Mouse (Mus musculus) fibroblast of lung, adult 2 months (primary cell): Measurements from ENCODE around the gene Anxa5.
A peak's percentile ranks its signal among the peaks of the same experiment; 100 is the strongest.

Experiments
- DNase-seq: peaks from one replicate; pipeline ENCODE4 v3.0.0-alpha.2; 2011; ENCODE audit warnings: low read depth

The Anxa5 gene

DNA sequence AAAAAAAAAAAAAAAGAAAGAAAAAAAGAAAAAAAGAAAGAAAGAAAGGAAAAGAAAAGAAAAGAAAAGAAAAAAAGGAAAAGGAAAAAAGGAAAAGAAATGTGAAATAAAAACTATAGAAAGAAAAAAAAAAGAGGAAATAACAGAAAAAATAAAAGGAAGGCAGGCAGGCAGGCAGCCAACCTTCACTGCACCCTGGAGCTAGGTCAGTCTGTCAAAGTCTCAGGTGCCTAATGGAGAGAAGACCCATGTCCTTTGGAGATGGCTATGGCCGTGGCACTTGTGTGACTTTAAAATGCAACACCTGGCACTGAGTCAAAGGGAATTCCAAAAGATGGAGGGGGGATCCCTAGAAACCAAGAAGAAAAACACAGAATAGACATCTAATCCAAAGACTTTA lies 12.7 kb upstream of the Anxa5 start:
- no peak for DNase-seq

DNA sequence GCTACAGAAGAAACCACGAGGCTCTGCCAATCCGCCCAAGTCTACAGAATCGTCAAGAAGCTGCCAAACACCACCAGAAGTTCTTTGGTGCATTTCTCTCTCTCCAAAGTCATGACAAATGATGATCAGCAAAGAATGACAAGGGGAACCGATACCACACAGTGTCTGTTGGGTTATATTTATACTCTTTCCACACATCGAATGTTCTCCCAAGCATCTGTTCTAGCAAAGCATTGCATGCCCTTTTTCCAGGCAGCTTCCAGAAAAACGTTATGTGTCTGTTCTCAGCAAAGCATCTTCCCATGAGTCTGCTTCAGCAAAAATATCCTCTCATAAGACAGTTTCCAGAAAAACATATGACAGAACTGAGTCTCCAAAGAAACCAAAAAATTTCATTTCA lies 11.2 kb upstream of the Anxa5 start:
- DNase-seq: no peak

GRCm38 (mm10) chr3:36486176-36486575 lies 10.5 kb upstream of the Anxa5 start:
- no peak for DNase-seq

DNA sequence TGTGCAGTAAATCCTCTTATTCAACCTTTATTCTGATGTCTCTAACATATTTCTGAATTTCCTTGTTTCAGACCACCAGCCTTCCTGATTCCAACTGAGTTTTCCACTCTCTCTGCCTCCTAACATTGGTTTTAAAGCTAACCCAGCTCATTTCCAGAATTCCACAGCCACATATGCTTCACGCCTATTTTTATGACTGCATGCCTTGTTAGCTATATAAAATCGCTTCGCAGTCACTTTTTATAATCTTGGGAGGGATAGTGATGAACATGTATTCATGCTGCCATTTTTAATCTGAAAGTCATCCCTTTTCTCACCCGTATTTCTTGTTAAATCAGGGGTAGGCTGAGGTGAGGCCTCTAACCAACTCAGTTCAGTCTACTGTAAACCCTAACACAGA lies 8.6 kb upstream of the Anxa5 start:
- DNase-seq: no peak

- DNase-seq: no peak
Observed at GRCm38 (mm10) chr3:36482940-36483339, 7.2 kb upstream of the Anxa5 start.

GRCm38 (mm10) chr3:36481776-36482193 lies 6.1 kb upstream of the Anxa5 start:
- peak; percentile 65 for DNase-seq

DNA sequence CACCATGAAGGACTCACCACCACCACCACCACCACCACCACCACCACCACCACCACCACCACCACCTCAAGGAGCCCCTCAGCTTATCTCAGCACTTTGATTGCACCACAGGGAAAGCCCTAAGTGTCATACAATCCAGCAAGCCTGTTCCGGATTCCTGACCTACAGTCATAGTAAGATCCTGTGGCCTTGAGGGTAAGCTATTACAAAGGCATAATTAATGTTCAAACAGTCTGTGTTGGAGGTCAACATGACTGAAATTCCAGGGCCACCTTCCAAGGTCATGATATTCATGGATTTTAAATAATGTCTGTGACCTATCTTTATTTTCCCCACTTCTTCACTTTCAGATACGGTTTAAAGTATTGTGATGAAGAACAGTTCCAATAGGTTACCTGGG lies 4.8 kb upstream of the Anxa5 start:
- no peak for DNase-seq

GRCm38 (mm10) chr3:36478776-36479175 lies 3.1 kb upstream of the Anxa5 start:
- DNase-seq: no peak

DNA sequence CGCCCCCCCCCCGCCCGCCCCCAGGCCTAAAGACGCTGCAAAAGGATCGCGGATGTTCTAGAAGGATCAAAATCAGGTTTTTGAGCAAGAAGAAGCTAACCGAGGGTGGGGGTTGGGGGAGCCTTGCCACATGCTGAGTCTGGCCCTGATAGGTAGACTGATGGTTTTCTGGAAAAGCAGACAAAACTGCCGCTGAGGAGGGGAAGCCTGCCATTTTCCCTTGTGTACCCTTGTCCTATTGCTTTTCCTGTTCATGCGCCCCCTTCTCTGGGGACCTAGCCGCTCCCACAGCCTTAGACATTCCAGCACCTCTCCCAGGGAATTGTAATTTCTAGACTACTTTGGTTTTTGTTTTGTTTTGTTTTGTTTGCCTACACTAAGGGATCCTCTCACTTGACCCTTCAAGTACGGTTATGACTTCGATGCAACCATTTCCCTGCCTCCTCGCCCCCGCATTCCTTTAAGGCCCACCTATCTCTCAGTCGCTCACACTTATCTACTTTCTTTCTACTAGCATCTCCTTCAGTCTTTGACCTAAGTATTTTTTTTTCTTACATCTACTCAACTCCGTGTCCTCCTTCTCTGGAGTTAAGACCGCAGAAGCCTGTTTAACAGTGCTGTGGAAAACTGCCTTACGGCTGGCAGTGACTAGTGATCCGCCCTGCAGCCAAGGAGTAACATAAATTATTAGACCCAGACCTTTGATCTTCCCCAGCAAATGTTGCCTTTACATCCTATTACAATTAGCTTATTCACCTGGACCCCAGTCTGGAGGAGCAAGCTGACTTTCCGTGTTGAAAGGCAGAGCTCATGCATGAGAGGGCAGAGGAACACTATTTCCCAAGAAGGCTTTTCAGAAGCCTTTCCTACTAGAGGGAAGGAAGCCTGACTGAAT lies 814 bp upstream of the Anxa5 start:
- DNase-seq: no peak

GRCm38 (mm10) chr3:36474938-36475483 lies 683 bp downstream of the Anxa5 start:
- DNase-seq: no peak

DNA sequence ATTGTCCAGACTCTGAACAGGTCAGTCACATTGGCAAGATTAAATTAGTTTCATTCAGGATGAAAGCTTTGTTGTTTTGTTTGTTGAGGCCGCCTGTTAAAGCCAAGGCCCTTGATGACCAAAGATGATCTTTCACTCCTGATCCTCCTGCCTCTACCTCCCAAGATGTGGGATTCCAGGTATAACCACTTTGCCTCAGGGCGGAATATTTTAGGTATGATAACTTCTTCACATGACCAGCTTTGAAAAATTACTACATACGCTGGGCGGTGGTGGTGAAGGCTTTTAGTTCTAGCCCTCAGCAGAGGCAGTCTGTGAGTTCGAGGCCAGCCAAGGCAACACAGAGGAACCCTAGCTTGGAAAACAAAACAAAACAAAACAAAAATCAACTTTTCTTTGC lies 1.3 kb downstream of the Anxa5 start:
- no peak for DNase-seq

- DNase-seq: no peak
Observed at GRCm38 (mm10) chr3:36473222-36473621, 2.5 kb downstream of the Anxa5 start.

DNA sequence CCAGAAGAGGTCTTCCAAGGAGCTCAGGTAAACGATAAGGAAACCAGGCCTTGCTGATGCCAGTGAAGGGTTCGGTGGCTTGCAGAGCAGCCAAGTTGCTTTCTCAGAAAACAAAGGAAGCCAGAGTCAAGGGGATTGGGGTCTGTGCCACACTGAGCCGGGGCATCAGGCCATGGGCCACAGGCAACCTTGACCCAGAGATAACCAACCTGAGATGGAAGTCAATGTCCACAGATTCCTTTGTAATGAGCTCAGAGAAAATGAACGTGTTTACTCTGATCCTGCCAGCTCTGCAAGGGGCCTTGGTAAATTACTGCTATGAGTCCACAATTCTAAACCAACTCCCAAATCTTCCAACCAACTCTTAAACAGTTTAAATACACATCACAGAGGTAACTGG lies 3.8 kb downstream of the Anxa5 start:
- DNase-seq: no peak

GRCm38 (mm10) chr3:36468871-36469270 lies 6.8 kb downstream of the Anxa5 start:
- no peak for DNase-seq

- no peak for DNase-seq
Observed at GRCm38 (mm10) chr3:36467632-36468031, 8.1 kb downstream of the Anxa5 start.

GRCm38 (mm10) chr3:36465538-36465937 lies 10.2 kb downstream of the Anxa5 start:
- no peak for DNase-seq

DNA sequence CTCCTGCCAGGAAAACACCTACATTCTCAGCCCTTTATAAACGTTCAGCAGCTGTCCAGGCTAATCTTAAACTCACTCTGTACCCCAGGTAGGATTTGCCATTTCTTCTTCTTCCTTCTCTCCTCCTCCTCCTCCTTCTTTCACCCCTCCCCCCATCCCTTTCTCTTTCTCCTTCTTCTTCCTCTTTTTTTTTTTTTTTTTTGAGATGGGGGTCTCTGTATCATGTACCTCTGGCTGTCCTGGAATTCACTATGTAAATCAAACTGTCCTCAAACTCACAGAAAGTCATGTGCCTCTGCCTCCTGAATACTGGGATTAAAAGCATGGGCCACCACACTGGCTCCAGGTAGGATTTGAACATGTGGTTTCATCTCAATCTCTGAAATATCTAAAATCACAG lies 13.3 kb downstream of the Anxa5 start:
- DNase-seq: no peak

DNA sequence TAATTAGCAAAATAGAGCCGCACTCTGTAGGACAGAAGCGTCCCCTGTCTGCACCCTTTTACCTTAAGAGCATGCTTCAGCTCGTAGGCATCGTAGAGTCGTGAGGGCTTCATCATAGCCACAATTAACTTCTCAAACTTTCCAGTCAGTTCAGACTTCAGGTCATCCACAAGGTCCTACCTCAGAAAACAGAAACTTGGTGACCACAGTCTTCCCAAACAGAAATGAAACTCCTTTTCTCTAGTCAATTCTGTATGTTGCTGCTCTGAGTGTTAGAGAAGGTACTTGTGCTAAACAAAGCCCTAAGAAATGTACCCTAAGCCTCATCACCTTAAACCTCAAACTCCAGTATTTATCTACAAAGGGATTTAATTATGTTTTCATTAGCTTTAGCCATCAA lies 13.9 kb downstream of the Anxa5 start:
- no peak for DNase-seq

DNA sequence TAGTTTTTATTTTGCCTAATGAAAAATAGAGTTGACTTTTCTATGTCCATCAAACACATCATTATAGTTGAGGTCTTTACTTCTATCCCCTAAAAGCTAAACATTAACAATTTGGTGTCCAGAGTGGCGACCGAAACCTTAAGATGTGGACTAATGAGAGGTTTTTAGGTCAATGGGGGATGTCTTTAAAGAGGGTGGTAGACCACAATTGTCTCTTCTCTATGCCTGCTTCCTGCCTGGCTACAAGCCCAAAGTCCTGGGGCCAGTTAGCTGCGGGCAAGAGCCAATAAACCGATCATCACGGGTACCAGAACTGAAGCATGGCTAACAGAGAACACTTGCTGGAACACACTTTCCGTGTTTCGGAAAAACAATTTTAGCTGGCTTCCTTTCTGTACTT lies 15.0 kb downstream of the Anxa5 start:
- DNase-seq: no peak

- DNase-seq: no peak
Observed at GRCm38 (mm10) chr3:36455566-36455965, 20.1 kb downstream of the Anxa5 start.

GRCm38 (mm10) chr3:36455124-36455523 lies 20.6 kb downstream of the Anxa5 start:
- DNase-seq: no peak

- DNase-seq: no peak
Observed at GRCm38 (mm10) chr3:36452502-36452901, 23.2 kb downstream of the Anxa5 start.

- peak; percentile 91 for DNase-seq
Observed at GRCm38 (mm10) chr3:36449292-36450165, 26.2 kb downstream of the Anxa5 start.
